Mouse (Mus musculus): ENCODE results near the gene Olfr372.
A peak's percentile ranks its signal among the peaks of the same experiment; 100 is the strongest.
"Not testable (repeated sequence)": the region's sequence is repeated elsewhere in the genome, so short reads cannot be mapped to it uniquely, and the experiment has no call there.

Olfr372 gene

GRCm38 (mm10) chr8:72040918-72041317 is at the start of gene Olfr372:
Olfr372 (plus strand) TSS chr8:72041218.
- not testable (repeated sequence) for DNase-seq

- no peak for DNase-seq
Observed at GRCm38 (mm10) chr8:71999434-71999833, 41.6 kb upstream of the Olfr372 start.

- DNase-seq, result no peak
Observed at GRCm38 (mm10) chr8:72000223-72000622, 40.8 kb upstream of the Olfr372 start.

- no peak for DNase-seq
Observed at GRCm38 (mm10) chr8:72002942-72003341, 38.1 kb upstream of the Olfr372 start.

- no peak for DNase-seq
Observed at GRCm38 (mm10) chr8:72005912-72006311, 35.1 kb upstream of the Olfr372 start.

GRCm38 (mm10) chr8:72006763-72007162 is 34.3 kb upstream of the Olfr372 start:
- no peak for DNase-seq

- DNase-seq, result no peak
Observed at GRCm38 (mm10) chr8:72008134-72008641, 32.8 kb upstream of the Olfr372 start.

GRCm38 (mm10) chr8:72009473-72009872 is 31.5 kb upstream of the Olfr372 start, which contains the start of gene Cyp4f18:
Cyp4f18 (minus strand) TSS chr8:72009626.
- no peak for DNase-seq

GRCm38 (mm10) chr8:72013506-72014228 is 27.4 kb upstream of the Olfr372 start:
- DNase-seq, result not testable (repeated sequence)

- not testable (repeated sequence) for DNase-seq
Observed at GRCm38 (mm10) chr8:72017339-72017738, 23.7 kb upstream of the Olfr372 start.

- no peak for DNase-seq
Observed at GRCm38 (mm10) chr8:72018141-72018540, 22.9 kb upstream of the Olfr372 start.

GRCm38 (mm10) chr8:72019022-72019421 is 22.0 kb upstream of the Olfr372 start:
- not testable (repeated sequence) for DNase-seq

GRCm38 (mm10) chr8:72019816-72020215 is 21.2 kb upstream of the Olfr372 start:
- no peak for DNase-seq

GRCm38 (mm10) chr8:72024886-72025285 is 16.1 kb upstream of the Olfr372 start:
- not testable (repeated sequence) for DNase-seq

GRCm38 (mm10) chr8:72032926-72033325 is 8.1 kb upstream of the Olfr372 start:
- DNase-seq, result peak; percentile 7

- DNase-seq, result no peak
Observed at GRCm38 (mm10) chr8:72042493-72042892, 1.5 kb downstream of the Olfr372 start.

- DNase-seq, result not testable (repeated sequence)
Observed at GRCm38 (mm10) chr8:72054633-72055032, 13.6 kb downstream of the Olfr372 start.

- not testable (repeated sequence) for DNase-seq
Observed at GRCm38 (mm10) chr8:72057643-72058042, 16.6 kb downstream of the Olfr372 start.

- DNase-seq, result not testable (repeated sequence)
Observed at GRCm38 (mm10) chr8:72066819-72067399, 25.9 kb downstream of the Olfr372 start.

GRCm38 (mm10) chr8:72082877-72083276 is 41.9 kb downstream of the Olfr372 start, which contains the start of gene Olfr373:
Olfr373 (plus strand) TSS chr8:72083177.
- not testable (repeated sequence) for DNase-seq

- no peak for DNase-seq
Observed at GRCm38 (mm10) chr8:72084744-72085143, 43.7 kb downstream of the Olfr372 start.

- DNase-seq, result peak; percentile 7
Observed at GRCm38 (mm10) chr8:72087611-72088010, 46.6 kb downstream of the Olfr372 start.

- DNase-seq, result not testable (repeated sequence)
Observed at GRCm38 (mm10) chr8:72096721-72097120, 55.7 kb downstream of the Olfr372 start.

Data from embryo, embryonic 11 days (tissue).